Mouse (Mus musculus) ovary, postnatal 36 days (tissue): ENCODE results near the gene Mpp2.

Experiments
- DNase-seq: peaks from one replicate; pipeline ENCODE4 v3.0.0; 2022; ENCODE audit warnings: low spot score, mixed read lengths

Mpp2 gene

DNA sequence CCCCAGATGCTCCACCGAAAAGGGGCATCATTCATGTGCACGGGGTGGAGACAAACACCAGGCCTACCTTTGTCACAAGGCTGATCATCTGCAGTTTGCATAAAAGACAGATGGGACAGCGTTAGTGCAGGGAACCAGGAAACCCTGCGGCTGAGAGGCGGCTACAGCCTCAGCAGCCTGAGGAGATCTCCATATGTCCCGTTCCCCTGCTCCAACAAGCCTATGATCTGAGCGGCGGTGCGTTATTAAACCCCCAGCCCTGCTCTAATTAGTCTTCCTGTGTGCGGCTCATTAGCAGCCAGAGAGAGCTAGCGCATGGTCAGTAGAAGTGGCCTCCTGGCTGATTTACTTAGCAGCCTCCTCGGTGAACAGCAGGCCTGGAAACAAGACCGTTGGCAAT lies 78.2 kb downstream of the Mpp2 start:
- DNase-seq = no peak

DNA sequence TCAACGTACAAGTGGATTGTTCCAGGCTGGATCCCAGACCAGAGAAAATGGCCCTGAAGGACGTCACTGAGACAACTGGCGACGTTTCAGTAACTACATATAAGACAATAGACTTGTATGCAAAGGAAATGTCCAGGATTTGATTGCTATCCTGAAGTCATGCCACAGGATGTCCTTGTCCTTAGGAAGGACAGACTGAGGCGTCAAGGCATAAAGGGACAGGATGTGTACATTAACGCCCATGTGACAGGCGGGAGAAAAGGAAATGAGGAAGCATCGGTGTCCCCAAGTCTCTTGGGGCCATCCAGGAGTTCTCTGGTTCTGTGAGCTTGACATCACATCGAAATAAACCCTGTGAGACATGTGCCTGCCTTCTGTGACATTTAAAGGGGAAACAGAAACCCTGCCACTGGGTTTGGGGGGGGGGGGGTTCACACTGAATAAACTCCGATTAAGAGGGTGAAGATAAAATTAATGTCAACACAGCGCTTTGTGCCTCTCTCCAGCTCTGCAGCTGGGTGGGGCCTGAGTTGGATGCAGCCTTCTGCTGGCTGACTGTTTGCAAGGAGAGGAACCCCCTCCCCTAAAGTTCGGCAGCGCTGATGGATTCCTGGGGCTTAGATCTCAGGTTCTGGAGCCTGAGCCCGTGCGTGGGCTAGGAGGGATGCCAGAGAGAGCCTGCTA lies 79.2 kb downstream of the Mpp2 start:
- no peak for DNase-seq

- no peak for DNase-seq
Observed at GRCm38 (mm10) chr11:102008372-102008771, 79.9 kb downstream of the Mpp2 start.
